ENCODE assay signal across 19 mouse cellular contexts in the genomic region with DNA sequence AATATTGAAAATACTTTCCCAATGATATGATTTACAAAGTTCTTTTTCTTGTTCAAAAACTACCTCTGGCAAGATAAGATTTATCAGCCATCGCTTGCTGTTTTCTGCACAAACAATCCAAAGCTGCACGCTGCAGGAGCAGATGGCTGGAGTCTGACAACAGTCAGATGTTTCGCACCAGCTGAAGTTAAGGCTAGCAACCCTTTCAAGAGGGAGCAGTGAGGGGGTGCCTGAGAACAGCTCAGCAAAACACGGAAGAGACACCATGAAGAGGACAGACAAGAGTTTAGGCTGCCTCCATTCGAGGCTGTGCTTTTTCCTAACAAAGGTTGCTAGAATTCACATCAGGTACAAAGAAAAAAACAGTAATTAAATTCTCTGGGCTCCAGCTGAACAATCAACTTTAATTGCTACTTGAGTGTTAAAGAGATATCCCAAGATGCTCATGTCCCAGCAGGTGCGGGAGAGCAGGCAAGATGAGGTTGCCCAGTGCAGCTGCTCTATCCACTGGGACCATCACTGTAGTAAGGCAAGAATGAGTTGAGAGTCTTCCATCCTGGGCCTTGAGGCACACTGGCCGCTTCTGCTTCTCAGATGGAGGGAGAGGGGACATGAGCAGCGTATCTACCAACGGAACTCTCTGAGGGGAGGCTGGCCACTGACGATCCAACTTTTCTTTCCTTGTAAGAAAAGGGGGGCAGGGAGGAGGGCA. TPM values are rescaled to one million over a fixed set of nuclear protein-coding genes. Genes with fewer than 3 reads are reported as not detected.
DNase-seq lines count a peak whose midpoint lies in the region; TF ChIP-seq lines count a peak whose summit lies in the region.
"Had no signal": no experiment of that assay in that cellular context is flagged by ENCODE, and none has a peak within 500 bp of the region (broad histone marks: within the 10 kb centered on the region; RNA-seq: fewer than 3 reads in every experiment).

No protein-coding gene starts in this region.

- no peak for TF ChIP-seq CTCF in layer of hippocampus, adult 2 months (conservative IDR thresholded peaks at IDR 0.05)

- no peak overlapping the region for H3K4me3 ChIP-seq in layer of hippocampus, adult 2 months
- H3K4me3 ChIP-seq: embryonic facial prominence, embryonic 13.5 days; hindbrain, embryonic 12.5 days; limb, embryonic 12.5 days had no signal

- DNase-seq in frontal cortex, adult 2 months (ENCODE audit: extremely low spot score in 1 of 2, low spot score in 1 of 2): peak; percentile 7 to 36
- DNase-seq in frontal cortex, postnatal 14 days (ENCODE audit: low spot score in 2 of 2): no peak
- peak; percentile 23 to 44 for DNase-seq in layer of hippocampus, adult 2 months (ENCODE audit: low spot score in 2 of 2)
- DNase-seq in layer of hippocampus, postnatal 25 days (ENCODE audit: extremely low spot score in 1 of 2, low spot score in 1 of 2): no peak
- DNase-seq in right cerebral cortex, adult 2 months (ENCODE audit: low spot score in 2 of 2): peak; percentile 21 to 37
- DNase-seq in right cerebral cortex, postnatal 25 days: no peak
- DNase-seq in embryo, embryonic 10.5 days (ENCODE audit: low spot score): no peak
- DNase-seq: adrenal gland, adult 2 months; cerebellum, adult 18-20 months; lung, postnatal 14 days; right cerebral cortex, postnatal 4 days; thymus, adult 2 months had no signal

- H3K27ac ChIP-seq in layer of hippocampus, adult 2 months: peak overlapping the region; percentile 48; the same call in 1 of the 2 replicates
- H3K27ac ChIP-seq: embryonic facial prominence, embryonic 13.5 days; hindbrain, embryonic 12.5 days; limb, embryonic 12.5 days had no signal

RNA-seq across cellular contexts. Expression of gene Slc22a13, which starts 31.5 kb away (rescaled TPM):
- polyA plus RNA-seq in frontal cortex, adult 2 months (2012; rRNA removed): not detected in 2 replicates
- total RNA-seq in layer of hippocampus, adult 2 months (2021): not detected
- total RNA-seq in layer of hippocampus, postnatal 25 days (2021): not detected
- total RNA-seq: adrenal gland, adult 2 months; G1E; megakaryocyte-erythroid progenitor cell, adult 5-6 weeks had no signal
- polyA plus RNA-seq: adrenal gland, adult 2 months; embryonic facial prominence, embryonic 13.5 days; G1E; gonadal fat pad, adult 2 months; heart, embryonic 16.5 days; limb, embryonic 12.5 days had no signal

Comparison
In these comparisons a context has a peak if more than half of its experiments do, and no peak if none do; other contexts are left out.
1. DNase-seq: peak in frontal cortex, adult 2 months (2 of 2), layer of hippocampus, adult 2 months (2 of 2) and right cerebral cortex, adult 2 months (2 of 2); none in frontal cortex, postnatal 14 days (0 of 2), layer of hippocampus, postnatal 25 days (0 of 2), right cerebral cortex, postnatal 25 days (single experiment) and embryo, embryonic 10.5 days (single experiment).